Mouse (Mus musculus): Measurements from ENCODE around the gene Vps16. TPM values are rescaled to one million over a fixed set of nuclear protein-coding genes. Genes with fewer than 3 reads are reported as not detected.

Gene Vps16
- polyA plus RNA-seq, 1 experiment: 124 TPM

- Histone ChIP-seq H3K27ac (ENCODE audit: insufficient read depth, low read depth, low read length) (no peak within 1 kb of the TSS), H3K4me1 (ENCODE audit: control insufficient read depth, insufficient read depth, low read length) (no peaks in the 10 kb centered on the region), H3K4me3 (ENCODE audit: insufficient read depth, low read length) (no peak within 1 kb of the TSS)
- TF ChIP-seq POLR2A (IDR thresholded peaks at IDR 0.05; ENCODE audit: borderline replicate concordance, low read depth, low read length) (no peak), CTCF (IDR thresholded peaks at IDR 0.05; ENCODE audit: low read depth, low read length) (no peak)
These were observed 26.8 kb upstream of the Vps16 start, which contains the start of gene Cpxm1 for GRCm38 (mm10) chr2:130397186-130397985. Gene Cpxm1, minus strand, starts transcription at chr2:130397574.

GRCm38 (mm10) chr2:130398091-130398490, 26.0 kb upstream of the Vps16 start:
- H3K4me3 ChIP-seq (ENCODE audit: insufficient read depth, low read length): no peak overlapping the region

GRCm38 (mm10) chr2:130400046-130400445, 24.1 kb upstream of the Vps16 start:
- TF ChIP-seq POLR2A (IDR thresholded peaks at IDR 0.05; ENCODE audit: borderline replicate concordance, low read depth, low read length) (no peak), CTCF (IDR thresholded peaks at IDR 0.05; ENCODE audit: low read depth, low read length) (no peak)
- no peaks in the 10 kb centered on the region for H3K4me1 ChIP-seq (ENCODE audit: control insufficient read depth, insufficient read depth, low read length)
- H3K27ac ChIP-seq (ENCODE audit: insufficient read depth, low read depth, low read length): no peak overlapping the region
- no peak overlapping the region for H3K4me3 ChIP-seq (ENCODE audit: insufficient read depth, low read length)

More at GRCm38 (mm10) chr2:130398091-130398490, 26.0 kb upstream of the Vps16 start:
- Histone ChIP-seq H3K27ac (ENCODE audit: insufficient read depth, low read depth, low read length) (no peak overlapping the region), H3K4me1 (ENCODE audit: control insufficient read depth, insufficient read depth, low read length) (no peaks in the 10 kb centered on the region)
- TF ChIP-seq CTCF (IDR thresholded peaks at IDR 0.05; ENCODE audit: low read depth, low read length) (no peak), POLR2A (IDR thresholded peaks at IDR 0.05; ENCODE audit: borderline replicate concordance, low read depth, low read length) (no peak)

- H3K27ac ChIP-seq (ENCODE audit: insufficient read depth, low read depth, low read length): no peak overlapping the region
- TF ChIP-seq POLR2A (IDR thresholded peaks at IDR 0.05; ENCODE audit: borderline replicate concordance, low read depth, low read length) (no peak), CTCF (IDR thresholded peaks at IDR 0.05; ENCODE audit: low read depth, low read length) (no peak)
- H3K4me1 ChIP-seq (ENCODE audit: control insufficient read depth, insufficient read depth, low read length): no peaks in the 10 kb centered on the region
- H3K4me3 ChIP-seq (ENCODE audit: insufficient read depth, low read length): no peak overlapping the region
These were observed 22.2 kb upstream of the Vps16 start for GRCm38 (mm10) chr2:130401891-130402290.

GRCm38 (mm10) chr2:130404939-130405338, 19.2 kb upstream of the Vps16 start, which contains the start of the genes Gm28372 and 1700020A23Rik:
Gene Gm28372, plus strand, starts transcription at chr2:130405239.
Gene 1700020A23Rik, plus strand, starts transcription at chr2:130405259.
- H3K27ac ChIP-seq (ENCODE audit: insufficient read depth, low read depth, low read length): no peak within 1 kb of the TSS
- H3K4me1 ChIP-seq (ENCODE audit: control insufficient read depth, insufficient read depth, low read length): no peaks in the 10 kb centered on the region
- TF ChIP-seq POLR2A (IDR thresholded peaks at IDR 0.05; ENCODE audit: borderline replicate concordance, low read depth, low read length) (no peak), CTCF (IDR thresholded peaks at IDR 0.05; ENCODE audit: low read depth, low read length) (no peak)
- no peak within 1 kb of the TSS for H3K4me3 ChIP-seq (ENCODE audit: insufficient read depth, low read length)

- TF ChIP-seq POLR2A (IDR thresholded peaks at IDR 0.05; ENCODE audit: borderline replicate concordance, low read depth, low read length) (no peak), CTCF (IDR thresholded peaks at IDR 0.05; ENCODE audit: low read depth, low read length) (no peak)
- Histone ChIP-seq H3K27ac (ENCODE audit: insufficient read depth, low read depth, low read length) (no peak within 1 kb of the TSS), H3K4me3 (ENCODE audit: insufficient read depth, low read length) (no peak within 1 kb of the TSS), H3K4me1 (ENCODE audit: control insufficient read depth, insufficient read depth, low read length) (no peaks in the 10 kb centered on the region)
These were observed 18.0 kb upstream of the Vps16 start, which contains the start of gene Tmem239 for GRCm38 (mm10) chr2:130406178-130406577. Gene Tmem239, plus strand, starts transcription at chr2:130406478.

GRCm38 (mm10) chr2:130408194-130408593, 15.9 kb upstream of the Vps16 start:
- Histone ChIP-seq H3K4me1 (ENCODE audit: control insufficient read depth, insufficient read depth, low read length) (peaks cover 9% of the 10 kb centered on the region), H3K4me3 (ENCODE audit: insufficient read depth, low read length) (no peak overlapping the region), H3K27ac (ENCODE audit: insufficient read depth, low read depth, low read length) (no peak overlapping the region)
- TF ChIP-seq POLR2A (IDR thresholded peaks at IDR 0.05; ENCODE audit: borderline replicate concordance, low read depth, low read length) (no peak), CTCF (IDR thresholded peaks at IDR 0.05; ENCODE audit: low read depth, low read length) (no peak)

- H3K4me1 ChIP-seq (ENCODE audit: control insufficient read depth, insufficient read depth, low read length): peaks cover 9% of the 10 kb centered on the region
- no peak overlapping the region for H3K4me3 ChIP-seq (ENCODE audit: insufficient read depth, low read length)
- H3K27ac ChIP-seq (ENCODE audit: insufficient read depth, low read depth, low read length): no peak overlapping the region
- TF ChIP-seq POLR2A (IDR thresholded peaks at IDR 0.05; ENCODE audit: borderline replicate concordance, low read depth, low read length) (no peak), CTCF (IDR thresholded peaks at IDR 0.05; ENCODE audit: low read depth, low read length) (peak; percentile 86)
These were observed 12.3 kb upstream of the Vps16 start for GRCm38 (mm10) chr2:130411558-130412495.

GRCm38 (mm10) chr2:130412775-130413174, 11.4 kb upstream of the Vps16 start:
- Histone ChIP-seq H3K4me3 (ENCODE audit: insufficient read depth, low read length) (no peak overlapping the region), H3K27ac (ENCODE audit: insufficient read depth, low read depth, low read length) (no peak overlapping the region), H3K4me1 (ENCODE audit: control insufficient read depth, insufficient read depth, low read length) (peaks cover 9% of the 10 kb centered on the region)
- TF ChIP-seq POLR2A (IDR thresholded peaks at IDR 0.05; ENCODE audit: borderline replicate concordance, low read depth, low read length): no peak
- TF ChIP-seq CTCF (IDR thresholded peaks at IDR 0.05; ENCODE audit: low read depth, low read length): no peak
